Mouse (Mus musculus): ENCODE measurements around the gene Ccdc6.
"Not testable (repeated sequence)": the region's sequence is repeated elsewhere in the genome, so short reads cannot be mapped to it uniquely, and the experiment has no call there.

Gene Ccdc6

GRCm38 (mm10) chr10:70211281-70211680 lies 114.4 kb downstream of the Ccdc6 start:
- no peak for DNase-seq (ENCODE audit: low spot score)

- DNase-seq (ENCODE audit: low spot score), result no peak
Observed at GRCm38 (mm10) chr10:70220971-70221370, 124.0 kb downstream of the Ccdc6 start.

GRCm38 (mm10) chr10:70222231-70222630 lies 125.3 kb downstream of the Ccdc6 start:
- not testable (repeated sequence) for DNase-seq (ENCODE audit: low spot score)

GRCm38 (mm10) chr10:70224571-70224970 lies 127.7 kb downstream of the Ccdc6 start:
- no peak for DNase-seq (ENCODE audit: low spot score)

- no peak for DNase-seq (ENCODE audit: low spot score)
Observed at GRCm38 (mm10) chr10:70225760-70226159, 128.8 kb downstream of the Ccdc6 start.

- DNase-seq (ENCODE audit: low spot score), result no peak
Observed at GRCm38 (mm10) chr10:70226608-70227007, 129.7 kb downstream of the Ccdc6 start.

GRCm38 (mm10) chr10:70230352-70230751 lies 133.4 kb downstream of the Ccdc6 start:
- DNase-seq (ENCODE audit: low spot score), result no peak

- DNase-seq (ENCODE audit: low spot score), result no peak
Observed at GRCm38 (mm10) chr10:70237936-70238335, 141.0 kb downstream of the Ccdc6 start.
